Mouse (Mus musculus) liver, postnatal 0 days (tissue): ENCODE results near the gene Hamp2.

ENCODE experiments used
- CTCF ChIP-seq: sonication (generic); IDR thresholded peaks from 2 replicates; pipeline ENCODE4 v1.5.1; 2016; ENCODE audit warnings: antibody characterized with exemption, low read depth
- EP300 ChIP-seq: IDR thresholded peaks from 2 replicates; pipeline ENCODE4 v1.6.1; 2016; ENCODE audit warnings: antibody characterized with exemption, low read depth, mild to moderate bottlenecking

DNA sequence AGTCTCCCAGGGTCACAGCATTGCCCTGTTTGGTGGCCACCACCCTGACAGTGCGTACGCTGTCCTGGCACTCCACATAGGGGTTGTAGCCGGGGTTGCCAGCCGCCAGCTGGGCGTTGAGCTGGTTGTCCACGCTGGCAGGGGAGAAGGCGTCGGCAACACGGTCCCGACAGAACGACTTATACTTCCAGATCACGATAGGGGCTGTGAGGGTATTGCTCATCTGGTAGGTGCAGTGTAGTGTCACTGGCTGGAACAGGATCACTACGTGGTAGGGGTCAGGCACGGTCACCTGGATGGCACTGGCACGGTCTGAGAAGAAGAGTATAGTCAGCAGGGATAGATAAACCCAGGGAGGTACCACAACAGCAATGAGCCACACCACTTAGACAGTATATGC lies 47.4 kb upstream of the Hamp2 start:
- no peak for TF ChIP-seq CTCF
- TF ChIP-seq EP300, result no peak
